Mouse (Mus musculus) liver, embryonic 14.5 days (tissue): ENCODE measurements around the gene Acads. TPM values are rescaled to one million over a fixed set of nuclear protein-coding genes. Genes with fewer than 3 reads are reported as not detected.
"Not testable (repeated sequence)": the region's sequence is repeated elsewhere in the genome, so short reads cannot be mapped to it uniquely, and the experiment has no call there.

Source experiments
- ATAC-seq: fragments of 200-750 bp; cut with Nextera tagmentation; 2 replicates; pipeline ENCODE4 v1.8.0; 2017; ENCODE audit warnings: moderate number of reproducible peaks, mild to moderate bottlenecking, moderate library complexity; ENCODE audit not compliant: insufficient read depth
- DNase-seq, 3 experiments: peaks; one replicate each; pipeline ENCODE4 v3.0.0-alpha.2; 2012 to 2013; ENCODE audit warnings: low read depth in 3 of 3, low spot score in 3 of 3
- H3K27ac ChIP-seq: fragments of 300-500 bp; sonication (generic); 2 replicates; pipeline ENCODE4 v1.5.1; 2014; ENCODE audit warnings: moderate library complexity, mild to moderate bottlenecking, control low read depth, inconsistent platforms
- H3K27me3 ChIP-seq: fragments of 300-500 bp; sonication (generic); 2 replicates; pipeline ENCODE4 v1.6.1; 2014; ENCODE audit warnings: mild to moderate bottlenecking, low read length, moderate library complexity; ENCODE audit not compliant: control insufficient read depth, insufficient read depth
- H3K36me3 ChIP-seq: fragments of 300-500 bp; sonication (generic); replicated peaks from 2 replicates; pipeline ENCODE4 v1.6.1; 2014; ENCODE audit warnings: low read depth; ENCODE audit not compliant: control insufficient read depth, insufficient read depth
- H3K4me1 ChIP-seq, 2 experiments: fragments of 200-500 bp in 1 of 2; fragments of 300-500 bp in 1 of 2; sonication (generic) in 1 of 2; replicated peaks; 2 replicates each; pipeline ENCODE4 v1.6.1; 2012 to 2014; ENCODE audit warnings: antibody characterized with exemption in 1 of 2, inconsistent platforms in 1 of 2, low read length in 1 of 2; ENCODE audit not compliant: control insufficient read depth in 2 of 2, insufficient read depth in 2 of 2
- H3K4me2 ChIP-seq: fragments of 300-500 bp; sonication (generic); 2 replicates; pipeline ENCODE4 v1.6.1; 2014; ENCODE audit warnings: low read depth, mild to moderate bottlenecking, control low read depth, moderate library complexity
- H3K4me3 ChIP-seq, 2 experiments: fragments of 200-500 bp in 1 of 2; fragments of 300-500 bp in 1 of 2; sonication (generic) in 1 of 2; 2 replicates each; pipeline ENCODE4 v1.5.1; 2012 to 2014; ENCODE audit warnings: low read depth in 2 of 2, low read length in 2 of 2, mild to moderate bottlenecking in 2 of 2, control low read depth in 1 of 2, inconsistent platforms in 1 of 2, moderate library complexity in 1 of 2; ENCODE audit not compliant: insufficient read depth in 1 of 2
- H3K9ac ChIP-seq: fragments of 300-500 bp; sonication (generic); replicated peaks from 2 replicates; pipeline ENCODE4 v1.6.1; 2014; ENCODE audit warnings: mild to moderate bottlenecking, control low read depth, moderate library complexity
- H3K9me3 ChIP-seq: fragments of 300-500 bp; sonication (generic); 2 replicates; pipeline ENCODE4 v1.6.1; 2016; ENCODE audit warnings: low read length, mixed read lengths; ENCODE audit not compliant: control insufficient read depth
- CTCF ChIP-seq: IDR thresholded peaks from 2 replicates; pipeline ENCODE4 v1.5.1; 2016; ENCODE audit warnings: antibody characterized with exemption, low read depth, control low read depth
- EP300 ChIP-seq: IDR thresholded peaks from 2 replicates; pipeline ENCODE4 v1.6.1; 2016; ENCODE audit warnings: antibody characterized with exemption, low read depth
- WGBS: fragments of 180-500 bp; shearing (Covaris S2); extraction: QIAGEN DNeasy Blood & Tissue Kit; methylation state at CpG from one replicate; pipeline ENCODE4 v1.1.7; 2014; ENCODE audit not compliant: insufficient replicate concordance; 5-methylcytosine and 5-hydroxymethylcytosine counted together
- polyA plus RNA-seq, 2 experiments: library from polyadenylated mRNA; depleted of rRNA in 1 of 2; stranded (reverse) in 1 of 2; unstranded in 1 of 2; fragments of >200 nt; fragmentation: Nextera tagmentation in 1 of 2; extraction: Ambion mirVana in 1 of 2; gene quantifications; 2 replicates each; pipeline versions ENCODE4 v1.2.1 to v1.2.3; 2012 to 2014

The Acads gene
- polyA plus RNA-seq, 2 experiments = 21.2 to 26.0 TPM

- no peak for ATAC-seq
- H3K4me3 ChIP-seq = no peak overlapping the region
- H3K27me3 ChIP-seq = no peaks in the 10 kb centered on the region
These were observed 5.9 kb downstream of the Acads start for GRCm38 (mm10) chr5:115113244-115113643.

GRCm38 (mm10) chr5:115111156-115111555 lies 8.0 kb downstream of the Acads start:
- Histone ChIP-seq H3K4me3 (no peak overlapping the region), H3K4me2 (no peak overlapping the region), H3K27me3 (no peaks in the 10 kb centered on the region), H3K36me3 (no peaks in the 10 kb centered on the region), H3K27ac (no peak overlapping the region), H3K4me1 (no peaks in the 10 kb centered on the region), H3K9me3 (no peaks in the 10 kb centered on the region), H3K9ac (no peak overlapping the region)
- ATAC-seq (no peak), DNase-seq (no peak)
- 85% methylated on average over 8 of the region's 8 CpGs for WGBS
- no peak for TF ChIP-seq EP300
- TF ChIP-seq CTCF = no peak

More at GRCm38 (mm10) chr5:115113244-115113643, 5.9 kb downstream of the Acads start:
- no peak for TF ChIP-seq CTCF
- TF ChIP-seq EP300 = no peak
- H3K9me3 ChIP-seq = no peaks in the 10 kb centered on the region
- no peak overlapping the region for H3K27ac ChIP-seq
- H3K9ac ChIP-seq = no peak overlapping the region
- H3K4me1 ChIP-seq = 0 out of 4 replicates have a peak, but pooled peaks cover 0 to under 1% of the 10 kb centered on the region in 2 experiments
- no peak overlapping the region for H3K4me2 ChIP-seq
- no peak for DNase-seq
- no peaks in the 10 kb centered on the region for H3K36me3 ChIP-seq
- WGBS = 84% methylated on average over 12 of the region's 12 CpGs

- WGBS = 90% methylated on average over 23 of the region's 23 CpGs
- not testable (repeated sequence) for H3K36me3 ChIP-seq, H3K9ac ChIP-seq, H3K4me1 ChIP-seq, H3K27ac ChIP-seq, H3K4me2 ChIP-seq, H3K27me3 ChIP-seq, H3K9me3 ChIP-seq, H3K4me3 ChIP-seq, DNase-seq, ATAC-seq
These were observed 15.9 kb downstream of the Acads start for GRCm38 (mm10) chr5:115103253-115103652.

- Histone ChIP-seq H3K27me3 (no peaks in the 10 kb centered on the region), H3K4me2 (no peak overlapping the region), H3K4me3 (no peak overlapping the region), H3K4me1 (no peaks in the 10 kb centered on the region), H3K9ac (no peak overlapping the region), H3K36me3 (peaks cover 13% of the 10 kb centered on the region), H3K9me3 (no peaks in the 10 kb centered on the region), H3K27ac (no peak overlapping the region)
- no peak for TF ChIP-seq CTCF
- TF ChIP-seq EP300 = no peak
- 75% methylated on average over 2 of the region's 2 CpGs for WGBS
- ATAC-seq (no peak), DNase-seq (no peak)
These were observed 16.9 kb downstream of the Acads start for GRCm38 (mm10) chr5:115102231-115102630.

- H3K4me1 ChIP-seq = no peaks in the 10 kb centered on the region
- no peak overlapping the region for H3K27ac ChIP-seq
- H3K36me3 ChIP-seq = peaks cover 30% of the 10 kb centered on the region
- H3K27me3 ChIP-seq = no peaks in the 10 kb centered on the region
- no peak overlapping the region for H3K4me3 ChIP-seq
- TF ChIP-seq CTCF = no peak
- no peak for TF ChIP-seq EP300
- 83% methylated on average over 6 of the region's 6 CpGs for WGBS
- DNase-seq (no peak), ATAC-seq (no peak)
- H3K9me3 ChIP-seq = no peaks in the 10 kb centered on the region
- H3K9ac ChIP-seq = no peak overlapping the region
- H3K4me2 ChIP-seq = no peak overlapping the region
These were observed 18.7 kb downstream of the Acads start for GRCm38 (mm10) chr5:115100473-115100872.

GRCm38 (mm10) chr5:115099991-115100390 lies 19.2 kb downstream of the Acads start:
- no peak overlapping the region for H3K4me2 ChIP-seq
- TF ChIP-seq EP300 (no peak), CTCF (no peak)
- peaks cover 35% of the 10 kb centered on the region for H3K36me3 ChIP-seq
- no peak overlapping the region for H3K27ac ChIP-seq
- no peaks in the 10 kb centered on the region for H3K9me3 ChIP-seq
- no peak for DNase-seq
- H3K27me3 ChIP-seq = no peaks in the 10 kb centered on the region
- H3K4me3 ChIP-seq = no peak overlapping the region
- H3K4me1 ChIP-seq = no peaks in the 10 kb centered on the region
- H3K9ac ChIP-seq = no peak overlapping the region
- 74% methylated on average over 9 of the region's 9 CpGs for WGBS
- no peak for ATAC-seq
